Mouse (Mus musculus): Measurements from ENCODE around the gene Mcm6.

- TF ChIP-seq POLR2A (IDR thresholded peaks at IDR 0.05; ENCODE audit: borderline replicate concordance, extremely low read depth, low read depth, low read length) (no peak), CTCF (IDR thresholded peaks at IDR 0.05; ENCODE audit: insufficient read depth, low read length) (no peak)
These were observed 31.2 kb downstream of the Mcm6 start, which contains the start of gene Lct for GRCm38 (mm10) chr1:128328218-128328617.

Measured in lung, adult 2 months (tissue).